Mouse (Mus musculus) G1E (cell line): ENCODE results near the gene Dpm2.

Source experiments
- CTCF ChIP-seq: IDR thresholded peaks from 2 replicates; pipeline ENCODE4 v1.5.1; 2012; ENCODE audit warnings: low read depth, low read length, inconsistent platforms, mixed read lengths
- GATA1 ChIP-seq: IDR thresholded peaks from 2 replicates; pipeline ENCODE4 v1.6.1; 2012; ENCODE audit warnings: borderline replicate concordance, low read length, inconsistent platforms, mixed read lengths
- POLR2AphosphoS5 ChIP-seq: IDR thresholded peaks from 2 replicates; pipeline ENCODE4 v1.6.1; 2012; ENCODE audit warnings: low read depth, low read length, inconsistent platforms; ENCODE audit not compliant: insufficient replicate concordance
- TAL1 ChIP-seq: conservative IDR thresholded peaks from 2 replicates; pipeline ENCODE4 v1.6.1; 2012; ENCODE audit warnings: low read depth, low read length, inconsistent platforms, mixed read lengths

DNA sequence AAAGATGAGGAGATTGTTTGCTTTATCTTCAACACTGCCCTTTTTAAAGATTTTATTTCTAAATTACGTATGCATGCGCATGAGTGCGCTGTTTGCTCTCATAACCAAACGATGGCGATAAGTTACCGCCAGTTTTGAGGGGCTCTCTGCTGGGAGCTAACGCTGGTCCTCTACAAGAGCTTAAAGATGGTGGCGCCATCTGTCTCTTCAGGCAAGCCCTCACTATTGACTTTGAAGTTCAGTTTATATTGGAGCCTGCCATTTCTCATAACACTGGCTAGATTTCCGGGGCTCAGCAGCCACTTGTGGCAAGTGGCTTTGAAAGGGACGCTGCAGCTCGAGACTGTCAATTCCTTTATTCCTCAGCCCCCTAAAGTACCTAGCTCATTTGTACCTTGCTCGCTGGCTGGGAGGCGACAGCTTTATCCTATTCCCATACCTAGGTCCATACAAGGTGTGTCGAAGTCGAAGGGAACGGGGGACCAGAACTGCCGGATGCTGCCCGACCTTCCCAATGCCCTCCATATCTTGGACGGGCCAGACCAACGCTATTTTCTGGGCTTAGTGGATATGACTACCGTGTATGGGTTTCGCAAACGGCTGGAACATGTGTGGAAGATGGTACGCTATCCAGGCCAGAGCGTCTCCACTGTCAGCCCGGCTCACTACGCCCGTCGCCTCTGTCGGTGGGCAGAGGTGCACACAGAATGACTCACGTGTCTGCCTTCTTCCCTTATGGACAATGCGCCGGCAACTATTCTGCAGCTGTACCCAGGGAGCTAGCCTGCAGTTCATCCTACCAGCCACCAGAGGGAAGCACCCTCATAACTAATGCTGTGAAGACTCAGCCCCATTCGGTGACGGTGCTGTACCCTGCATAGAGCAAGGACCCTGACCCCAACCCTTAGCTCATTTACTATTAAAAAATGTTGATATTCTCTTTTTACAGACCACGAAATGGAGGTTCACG lies 12.5 kb downstream of the Dpm2 start:
- TF ChIP-seq CTCF (peak; percentile 98), GATA1 (no peak), POLR2AphosphoS5 (no peak), TAL1 (no peak)
